Mouse (Mus musculus): ENCODE results near the gene Trim14.

DNA sequence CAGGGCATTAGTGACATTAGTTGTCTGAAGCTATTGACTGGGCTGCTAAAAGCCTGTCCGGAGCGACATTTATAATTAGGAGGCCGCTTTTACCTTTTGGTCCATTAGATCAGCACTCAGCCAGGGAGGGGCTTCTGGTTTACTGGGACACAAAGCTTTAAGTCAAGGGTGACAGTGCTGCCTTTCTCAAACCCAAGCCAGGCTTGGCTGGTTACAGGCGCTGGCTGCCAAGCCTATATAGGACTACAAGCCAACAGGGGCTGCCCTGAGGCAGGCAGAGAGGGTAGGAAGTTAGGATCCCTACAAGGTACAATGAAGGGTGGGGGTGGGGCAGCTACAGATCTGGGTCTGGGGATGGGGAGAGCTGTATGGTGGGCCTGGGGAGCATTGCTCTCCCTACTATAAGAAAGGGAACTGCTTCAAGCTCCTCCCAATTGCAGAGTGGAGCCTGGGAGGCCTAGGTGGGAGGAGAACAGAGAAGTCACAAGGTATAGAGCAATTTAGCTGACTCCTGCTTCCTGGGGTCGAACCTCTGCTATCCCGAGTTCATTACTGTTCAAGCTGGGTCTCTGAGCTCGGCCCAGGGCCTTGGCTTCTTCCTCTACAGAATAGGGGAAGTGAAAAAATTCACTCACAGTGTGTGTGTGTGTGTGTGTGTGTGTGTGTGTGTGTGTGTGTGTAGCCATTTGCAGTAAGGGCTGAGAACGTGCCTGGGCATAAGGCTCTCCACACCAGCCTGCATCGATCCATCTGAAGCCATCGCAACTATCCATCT is 18.5 kb upstream of the Trim14 start:
- TF ChIP-seq CTCF (IDR thresholded peaks at IDR 0.05; ENCODE audit: low read depth) (no peak), EP300 (optimal IDR thresholded peaks at IDR 0.05) (no peak)
